Mouse (Mus musculus): ENCODE data around the gene Carnmt1. TPM values are rescaled to one million over a fixed set of nuclear protein-coding genes. Genes with fewer than 3 reads are reported as not detected.

Gene Carnmt1
- polyA plus RNA-seq, 1 experiment from 2014 or later, result 42.1 TPM

- peaks cover 9% of the 10 kb centered on the region; the same call in 1 of the 2 replicates for H3K4me1 ChIP-seq
- no peak for ATAC-seq (ENCODE audit: insufficient number of reproducible peaks, insufficient read depth, low FRiP score, low TSS enrichment)
- no peaks in the 10 kb centered on the region for H3K27me3 ChIP-seq
- H3K36me3 ChIP-seq, result peaks cover 14% of the 10 kb centered on the region
- 90% methylated on average over 3 of the region's 3 CpGs for WGBS
- H3K27ac ChIP-seq, result no peak overlapping the region
- H3K9me3 ChIP-seq, result no peaks in the 10 kb centered on the region
- no peak overlapping the region for H3K4me3 ChIP-seq
- H3K4me2 ChIP-seq (replicated peaks), result no peak overlapping the region
- no peak overlapping the region for H3K9ac ChIP-seq
These were observed 49.8 kb downstream of the Carnmt1 start for GRCm38 (mm10) chr19:18720337-18720736.

DNA sequence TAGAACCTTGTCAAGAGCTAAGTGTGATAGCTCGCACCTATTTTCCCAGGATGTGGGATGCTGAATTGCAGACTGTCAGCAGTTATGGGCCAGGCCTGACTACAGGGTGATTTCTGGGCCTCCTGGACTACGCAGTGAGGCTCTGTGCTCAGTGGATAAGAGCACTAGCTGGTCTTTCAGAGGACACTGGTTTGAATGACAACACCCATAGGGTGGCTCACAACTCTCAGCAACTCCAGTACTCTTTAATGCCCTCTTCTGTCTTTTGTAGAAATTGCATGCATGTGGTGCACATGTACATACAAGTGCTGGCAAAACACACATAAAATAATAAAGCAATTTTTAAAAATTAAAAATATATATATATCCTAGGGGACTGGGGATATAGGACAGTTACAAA, 54.6 kb downstream of the Carnmt1 start:
- H3K9ac ChIP-seq, result no peak overlapping the region
- H3K4me3 ChIP-seq, result no peak overlapping the region
- H3K36me3 ChIP-seq, result no peaks in the 10 kb centered on the region
- no peak overlapping the region for H3K4me2 ChIP-seq (replicated peaks)
- 87% methylated on average over 2 of the region's 2 CpGs for WGBS
- no peak overlapping the region for H3K27ac ChIP-seq
- no peaks in the 10 kb centered on the region for H3K27me3 ChIP-seq
- no peak for ATAC-seq (ENCODE audit: insufficient number of reproducible peaks, insufficient read depth, low FRiP score, low TSS enrichment)
- no peaks in the 10 kb centered on the region for H3K4me1 ChIP-seq
- no peaks in the 10 kb centered on the region for H3K9me3 ChIP-seq

- H3K36me3 ChIP-seq, result no peaks in the 10 kb centered on the region
- no peak overlapping the region for H3K4me2 ChIP-seq (replicated peaks)
- 84% methylated on average over 7 of the region's 7 CpGs for WGBS
- no peaks in the 10 kb centered on the region for H3K4me1 ChIP-seq
- no peak overlapping the region for H3K4me3 ChIP-seq
- no peaks in the 10 kb centered on the region for H3K9me3 ChIP-seq
- no peak for ATAC-seq (ENCODE audit: insufficient number of reproducible peaks, insufficient read depth, low FRiP score, low TSS enrichment)
- H3K9ac ChIP-seq, result no peak overlapping the region
- no peaks in the 10 kb centered on the region for H3K27me3 ChIP-seq
- no peak overlapping the region for H3K27ac ChIP-seq
These were observed 59.7 kb downstream of the Carnmt1 start for GRCm38 (mm10) chr19:18730255-18730654.

- no peak overlapping the region for H3K4me3 ChIP-seq
- H3K9me3 ChIP-seq, result no peaks in the 10 kb centered on the region
- H3K27ac ChIP-seq, result no peak overlapping the region
- no peak overlapping the region for H3K4me2 ChIP-seq (replicated peaks)
- no peak for ATAC-seq (ENCODE audit: insufficient number of reproducible peaks, insufficient read depth, low FRiP score, low TSS enrichment)
- WGBS, result 41% methylated on average over 7 of the region's 7 CpGs
- no peaks in the 10 kb centered on the region for H3K4me1 ChIP-seq
- no peak overlapping the region for H3K9ac ChIP-seq
- H3K27me3 ChIP-seq, result no peaks in the 10 kb centered on the region
- no peaks in the 10 kb centered on the region for H3K36me3 ChIP-seq
These were observed 60.5 kb downstream of the Carnmt1 start for GRCm38 (mm10) chr19:18731077-18731476.

GRCm38 (mm10) chr19:18735901-18736300, 65.3 kb downstream of the Carnmt1 start:
- no peak overlapping the region for H3K4me2 ChIP-seq (replicated peaks)
- H3K27ac ChIP-seq, result no peak overlapping the region
- ATAC-seq (ENCODE audit: insufficient number of reproducible peaks, insufficient read depth, low FRiP score, low TSS enrichment), result no peak
- H3K36me3 ChIP-seq, result no peaks in the 10 kb centered on the region
- H3K9me3 ChIP-seq, result no peaks in the 10 kb centered on the region
- no peak overlapping the region for H3K4me3 ChIP-seq
- no peaks in the 10 kb centered on the region for H3K4me1 ChIP-seq
- no peaks in the 10 kb centered on the region for H3K27me3 ChIP-seq
- WGBS, result 92% methylated on average over 4 of the region's 4 CpGs
- H3K9ac ChIP-seq, result no peak overlapping the region

GRCm38 (mm10) chr19:18739146-18739545, 68.6 kb downstream of the Carnmt1 start:
- H3K4me1 ChIP-seq, result no peaks in the 10 kb centered on the region
- no peak overlapping the region for H3K4me3 ChIP-seq
- H3K27ac ChIP-seq, result no peak overlapping the region
- no peak overlapping the region for H3K9ac ChIP-seq
- H3K4me2 ChIP-seq (replicated peaks), result no peak overlapping the region
- no peaks in the 10 kb centered on the region for H3K27me3 ChIP-seq
- WGBS, result 84% methylated on average over 7 of the region's 7 CpGs
- H3K36me3 ChIP-seq, result no peaks in the 10 kb centered on the region
- no peak for ATAC-seq (ENCODE audit: insufficient number of reproducible peaks, insufficient read depth, low FRiP score, low TSS enrichment)
- no peaks in the 10 kb centered on the region for H3K9me3 ChIP-seq

DNA sequence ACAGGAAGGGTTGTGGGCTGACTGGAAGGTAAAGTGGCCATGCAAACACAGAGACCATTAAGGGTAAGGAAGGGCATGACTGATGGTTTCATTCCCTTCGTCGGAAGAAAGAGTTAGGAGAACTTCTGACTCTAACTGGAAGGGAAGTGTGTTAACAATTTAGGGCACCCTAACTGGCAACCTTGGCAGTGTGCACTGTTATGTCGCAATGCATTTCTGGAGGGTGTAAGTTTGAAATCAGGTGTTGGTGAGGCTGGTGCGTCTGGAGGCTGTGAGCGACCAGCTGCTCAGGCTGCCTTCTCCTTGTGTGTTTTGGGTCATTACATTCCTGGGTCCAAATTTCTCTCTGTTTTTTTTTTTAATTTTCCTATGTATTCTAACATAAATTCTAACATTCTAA, 73.4 kb downstream of the Carnmt1 start:
- Histone ChIP-seq H3K4me2 (replicated peaks) (no peak overlapping the region), H3K36me3 (no peaks in the 10 kb centered on the region), H3K27me3 (no peaks in the 10 kb centered on the region), H3K4me3 (no peak overlapping the region), H3K9ac (no peak overlapping the region), H3K9me3 (no peaks in the 10 kb centered on the region), H3K4me1 (no peaks in the 10 kb centered on the region), H3K27ac (no peak overlapping the region)
- ATAC-seq (ENCODE audit: insufficient number of reproducible peaks, insufficient read depth, low FRiP score, low TSS enrichment), result no peak
- 81% methylated on average over 5 of the region's 5 CpGs for WGBS

GRCm38 (mm10) chr19:18746576-18747340, 76.2 kb downstream of the Carnmt1 start:
- H3K27me3 ChIP-seq, result peaks cover 13% of the 10 kb centered on the region; the same call in 1 of the 2 replicates
- no peak overlapping the region for H3K4me3 ChIP-seq
- H3K9me3 ChIP-seq, result no peaks in the 10 kb centered on the region
- WGBS, result 82% methylated on average over 5 of the region's 5 CpGs
- no peak for ATAC-seq (ENCODE audit: insufficient number of reproducible peaks, insufficient read depth, low FRiP score, low TSS enrichment)
- no peaks in the 10 kb centered on the region for H3K36me3 ChIP-seq
- H3K27ac ChIP-seq, result no peak overlapping the region
- no peak overlapping the region for H3K9ac ChIP-seq
- H3K4me2 ChIP-seq (replicated peaks), result no peak overlapping the region
- no peaks in the 10 kb centered on the region for H3K4me1 ChIP-seq

DNA sequence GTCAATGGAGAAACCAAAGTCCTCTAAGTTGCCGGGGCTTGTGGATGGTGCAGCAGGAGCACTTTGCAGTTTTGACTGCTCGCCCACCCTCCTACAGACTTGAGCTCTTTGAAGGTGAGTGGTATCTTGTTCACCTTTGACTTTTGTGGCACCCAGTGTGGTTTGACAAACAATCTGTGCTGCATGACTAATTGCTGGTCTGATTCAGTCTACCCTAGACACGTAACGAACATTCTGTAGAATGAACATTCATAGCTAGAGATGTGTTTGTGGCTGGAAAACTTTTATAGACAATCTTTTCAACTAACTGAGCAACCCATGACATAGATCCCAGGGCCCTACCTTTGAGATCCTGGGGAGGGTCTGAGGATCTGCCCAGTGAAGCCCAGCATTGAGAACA, 76.8 kb downstream of the Carnmt1 start:
- Histone ChIP-seq H3K9me3 (no peaks in the 10 kb centered on the region), H3K27me3 (peaks cover 13% of the 10 kb centered on the region; the same call in 1 of the 2 replicates), H3K4me1 (no peaks in the 10 kb centered on the region), H3K9ac (no peak overlapping the region), H3K36me3 (no peaks in the 10 kb centered on the region), H3K4me2 (replicated peaks) (no peak overlapping the region), H3K4me3 (no peak overlapping the region), H3K27ac (no peak overlapping the region)
- ATAC-seq (ENCODE audit: insufficient number of reproducible peaks, insufficient read depth, low FRiP score, low TSS enrichment), result no peak
- WGBS, result 91% methylated on average over 4 of the region's 4 CpGs

DNA sequence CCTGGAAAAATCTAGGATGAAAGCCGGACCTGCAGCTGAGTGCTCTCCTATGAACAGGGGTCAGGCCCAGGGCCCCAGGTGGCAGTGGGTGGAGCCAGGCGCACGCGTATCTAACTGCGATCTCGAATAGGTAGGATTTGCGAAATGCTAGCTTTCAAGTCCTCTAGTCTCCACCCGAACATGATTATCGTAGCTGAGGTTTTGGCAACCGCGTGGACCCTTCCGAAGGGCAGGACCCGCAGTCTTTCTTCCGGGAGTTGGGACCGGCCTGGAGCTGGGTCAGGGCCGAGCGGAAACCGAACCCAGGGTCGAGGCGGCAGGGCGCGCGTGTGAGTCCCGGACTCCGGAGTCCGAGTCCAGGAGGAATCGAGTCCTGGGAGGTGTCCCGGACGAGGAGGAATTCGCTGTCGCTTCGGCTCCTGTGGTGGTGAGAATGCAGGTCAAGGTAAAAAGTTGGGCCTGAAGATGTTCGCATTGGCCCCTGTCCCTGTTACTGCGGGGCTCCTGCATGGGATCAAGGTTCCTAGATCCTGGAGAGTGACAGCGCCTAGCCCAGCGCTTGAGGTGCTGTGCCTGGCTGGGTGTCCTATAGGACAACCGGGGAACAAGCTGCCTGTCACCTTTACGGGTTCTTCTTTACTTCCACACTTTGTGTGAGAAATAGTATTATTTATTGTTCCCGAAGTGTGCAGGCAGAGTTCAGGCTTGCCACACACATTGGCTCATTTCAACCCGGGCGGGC, 79.2 kb downstream of the Carnmt1 start, which contains the start of gene Trpm6:
Trpm6 (plus strand) TSS at position 386 of the 742 bp plus-strand sequence.
- no peaks in the 10 kb centered on the region for H3K36me3 ChIP-seq
- peak within 1 kb of the TSS; percentile 40 for H3K4me3 ChIP-seq
- 4% methylated on average over 41 of the region's 41 CpGs for WGBS
- H3K4me1 ChIP-seq, result no peaks in the 10 kb centered on the region
- no peaks in the 10 kb centered on the region for H3K9me3 ChIP-seq
- peak within 1 kb of the TSS; percentile 62 for H3K4me2 ChIP-seq (replicated peaks)
- peaks cover 13% of the 10 kb centered on the region; the same call in 1 of the 2 replicates for H3K27me3 ChIP-seq
- ATAC-seq (ENCODE audit: insufficient number of reproducible peaks, insufficient read depth, low FRiP score, low TSS enrichment), result no peak
- H3K9ac ChIP-seq, result peak within 1 kb of the TSS; percentile 41; the same call in 1 of the 2 replicates
- H3K27ac ChIP-seq, result no peak within 1 kb of the TSS
